Mouse (Mus musculus): ENCODE results near the gene Ferd3l. TPM values are rescaled to one million over a fixed set of nuclear protein-coding genes. Genes with fewer than 3 reads are reported as not detected.

Gene Ferd3l
- polyA plus RNA-seq (2015; fragmentation: Nextera tagmentation; extraction: Ambion mirVana) = not detected in 2 replicates

DNA sequence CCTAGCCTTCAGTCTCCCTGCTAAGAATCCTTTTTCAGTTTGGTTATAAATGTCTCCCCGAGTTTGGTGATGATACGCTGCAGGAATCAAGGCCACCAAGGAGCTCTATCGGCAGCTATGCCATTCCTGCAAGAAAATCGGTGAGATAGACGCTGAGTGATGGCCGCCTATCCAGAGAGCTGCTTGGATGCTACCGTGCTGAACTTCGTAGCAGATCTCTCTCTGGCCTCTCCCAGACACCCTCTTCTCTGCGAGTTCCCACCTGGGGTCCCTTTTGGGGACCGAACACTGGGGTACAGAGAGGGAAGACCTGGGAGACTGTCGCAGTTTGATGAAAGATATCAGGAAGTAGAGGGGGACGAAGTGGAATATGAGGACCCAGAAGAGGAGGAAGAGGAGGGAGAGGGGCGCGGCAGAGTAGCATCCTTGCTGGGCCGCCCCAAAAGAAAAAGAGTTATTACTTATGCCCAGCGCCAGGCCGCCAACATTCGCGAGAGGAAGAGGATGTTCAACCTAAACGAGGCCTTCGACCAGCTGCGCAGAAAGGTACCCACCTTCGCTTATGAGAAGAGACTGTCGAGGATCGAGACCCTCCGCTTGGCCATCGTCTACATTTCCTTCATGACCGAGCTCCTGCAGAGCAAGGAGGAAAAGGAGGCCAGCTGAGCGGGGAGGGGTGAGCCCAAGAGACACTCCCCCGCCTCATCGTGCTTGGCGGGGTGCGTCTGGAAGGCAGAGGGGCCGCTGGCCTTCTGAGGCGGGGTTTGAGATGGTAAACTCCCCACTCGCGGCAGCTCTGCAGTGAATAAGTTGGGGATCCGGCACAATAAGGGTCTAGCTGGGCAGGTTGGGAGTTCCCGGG is at the start of gene Ferd3l:
TSS of gene Ferd3l (plus strand) at position 95 of the 862 bp plus-strand sequence.
- no peak for ATAC-seq (ENCODE audit: low FRiP score, low TSS enrichment)

DNA sequence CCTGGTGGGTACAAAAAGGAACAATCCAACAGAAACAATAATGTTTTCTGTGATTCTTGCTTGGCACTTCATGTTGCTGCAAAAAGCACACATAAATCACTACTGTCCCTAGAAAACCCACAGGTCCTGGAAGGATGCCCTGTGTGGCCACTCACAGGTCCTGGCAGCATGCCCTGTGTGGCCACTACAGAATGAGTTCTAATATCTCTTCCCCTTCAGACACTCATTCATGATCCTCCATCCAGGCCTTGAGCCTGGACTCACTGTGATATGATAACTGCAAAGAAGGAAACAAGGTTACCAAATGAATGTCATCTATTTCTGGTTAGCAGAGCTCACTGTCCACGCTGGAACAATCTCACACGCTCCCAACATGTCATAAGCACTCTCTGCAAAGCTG is 34.3 kb upstream of the Ferd3l start:
- H3K27ac ChIP-seq (ENCODE audit: low read length) = no peak overlapping the region
- H3K9ac ChIP-seq (replicated peaks; ENCODE audit: low read length) = no peak overlapping the region
- no peaks in the 10 kb centered on the region for H3K27me3 ChIP-seq (ENCODE audit: insufficient read depth, low read length)
- no peak for ATAC-seq (ENCODE audit: low FRiP score, low TSS enrichment)
- no peak overlapping the region for H3K4me2 ChIP-seq (replicated peaks; ENCODE audit: low read depth, low read length)
- H3K9me3 ChIP-seq (ENCODE audit: low read length) = no peaks in the 10 kb centered on the region
- no peak overlapping the region for H3K4me3 ChIP-seq (ENCODE audit: low read length)
- H3K4me1 ChIP-seq (ENCODE audit: insufficient read depth, low read length) = no peaks in the 10 kb centered on the region
- WGBS = 74% methylated on average over 2 of the region's 2 CpGs
- no peaks in the 10 kb centered on the region for H3K36me3 ChIP-seq (ENCODE audit: insufficient read depth, low read length)

More for the DNA sequence above, at the start of gene Ferd3l:
- Histone ChIP-seq H3K4me1 (ENCODE audit: insufficient read depth, low read length) (no peaks in the 10 kb centered on the region), H3K4me2 (replicated peaks; ENCODE audit: low read depth, low read length) (0 out of 2 replicates have a peak within 1 kb of the TSS, but pooled peaks have one; percentile 17), H3K36me3 (ENCODE audit: insufficient read depth, low read length) (no peaks in the 10 kb centered on the region), H3K4me3 (ENCODE audit: low read length) (no peak within 1 kb of the TSS), H3K27me3 (ENCODE audit: insufficient read depth, low read length) (peaks cover 40% of the 10 kb centered on the region), H3K27ac (ENCODE audit: low read length) (no peak within 1 kb of the TSS), H3K9ac (replicated peaks; ENCODE audit: low read length) (no peak within 1 kb of the TSS), H3K9me3 (ENCODE audit: low read length) (no peaks in the 10 kb centered on the region)
- 1% methylated on average over 39 of the region's 39 CpGs for WGBS

DNA sequence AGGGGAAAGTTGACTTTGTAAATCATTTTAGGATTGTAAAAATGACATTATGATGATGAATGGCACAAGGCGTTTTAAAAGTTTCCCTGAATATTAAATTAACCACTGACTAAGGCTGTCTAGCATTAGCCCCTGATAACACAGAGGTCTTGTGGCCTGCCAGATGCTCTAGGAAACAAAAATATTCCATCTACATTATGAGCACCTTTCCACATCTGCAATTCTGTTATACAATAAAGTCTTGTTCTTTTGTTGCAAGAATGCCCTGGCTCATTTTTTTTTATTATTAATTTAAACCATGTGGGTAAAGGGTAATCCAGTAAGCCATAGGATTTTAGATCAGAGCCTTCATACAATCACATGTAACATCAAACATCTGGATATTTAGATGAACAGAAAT is 33.6 kb upstream of the Ferd3l start:
- Histone ChIP-seq H3K27ac (ENCODE audit: low read length) (no peak overlapping the region), H3K4me1 (ENCODE audit: insufficient read depth, low read length) (no peaks in the 10 kb centered on the region), H3K27me3 (ENCODE audit: insufficient read depth, low read length) (no peaks in the 10 kb centered on the region), H3K4me2 (replicated peaks; ENCODE audit: low read depth, low read length) (no peak overlapping the region), H3K36me3 (ENCODE audit: insufficient read depth, low read length) (no peaks in the 10 kb centered on the region), H3K9ac (replicated peaks; ENCODE audit: low read length) (no peak overlapping the region), H3K9me3 (ENCODE audit: low read length) (no peaks in the 10 kb centered on the region), H3K4me3 (ENCODE audit: low read length) (no peak overlapping the region)
- WGBS = 41% methylated on average over 1 of the region's 1 CpGs
- ATAC-seq (ENCODE audit: low FRiP score, low TSS enrichment) = no peak

DNA sequence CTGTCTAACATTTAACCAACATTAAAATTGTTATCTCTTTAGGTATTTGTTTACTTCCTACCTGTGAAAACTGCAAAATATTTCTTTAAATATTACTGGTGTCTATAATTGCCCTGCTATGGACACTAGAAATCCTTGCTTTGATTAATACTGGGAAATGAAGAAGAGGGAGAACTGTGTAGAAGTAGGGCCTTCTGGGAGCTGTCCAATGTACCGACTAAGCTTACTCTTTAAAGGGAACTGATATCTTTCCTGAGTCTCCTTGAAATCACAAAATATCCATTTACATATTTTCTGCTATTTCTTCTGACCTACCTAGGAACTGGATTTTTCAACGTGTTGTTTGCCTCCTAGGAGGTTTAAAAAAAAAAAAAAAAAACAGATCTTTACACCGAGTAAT is 1.5 kb upstream of the Ferd3l start:
- Histone ChIP-seq H3K36me3 (ENCODE audit: insufficient read depth, low read length) (no peaks in the 10 kb centered on the region), H3K4me3 (ENCODE audit: low read length) (no peak overlapping the region), H3K4me2 (replicated peaks; ENCODE audit: low read depth, low read length) (no peak overlapping the region), H3K9me3 (ENCODE audit: low read length) (no peaks in the 10 kb centered on the region), H3K4me1 (ENCODE audit: insufficient read depth, low read length) (no peaks in the 10 kb centered on the region), H3K27ac (ENCODE audit: low read length) (no peak overlapping the region), H3K9ac (replicated peaks; ENCODE audit: low read length) (no peak overlapping the region), H3K27me3 (ENCODE audit: insufficient read depth, low read length) (peaks cover 40% of the 10 kb centered on the region)
- WGBS = 4% methylated on average over 3 of the region's 3 CpGs
- no peak for ATAC-seq (ENCODE audit: low FRiP score, low TSS enrichment)

DNA sequence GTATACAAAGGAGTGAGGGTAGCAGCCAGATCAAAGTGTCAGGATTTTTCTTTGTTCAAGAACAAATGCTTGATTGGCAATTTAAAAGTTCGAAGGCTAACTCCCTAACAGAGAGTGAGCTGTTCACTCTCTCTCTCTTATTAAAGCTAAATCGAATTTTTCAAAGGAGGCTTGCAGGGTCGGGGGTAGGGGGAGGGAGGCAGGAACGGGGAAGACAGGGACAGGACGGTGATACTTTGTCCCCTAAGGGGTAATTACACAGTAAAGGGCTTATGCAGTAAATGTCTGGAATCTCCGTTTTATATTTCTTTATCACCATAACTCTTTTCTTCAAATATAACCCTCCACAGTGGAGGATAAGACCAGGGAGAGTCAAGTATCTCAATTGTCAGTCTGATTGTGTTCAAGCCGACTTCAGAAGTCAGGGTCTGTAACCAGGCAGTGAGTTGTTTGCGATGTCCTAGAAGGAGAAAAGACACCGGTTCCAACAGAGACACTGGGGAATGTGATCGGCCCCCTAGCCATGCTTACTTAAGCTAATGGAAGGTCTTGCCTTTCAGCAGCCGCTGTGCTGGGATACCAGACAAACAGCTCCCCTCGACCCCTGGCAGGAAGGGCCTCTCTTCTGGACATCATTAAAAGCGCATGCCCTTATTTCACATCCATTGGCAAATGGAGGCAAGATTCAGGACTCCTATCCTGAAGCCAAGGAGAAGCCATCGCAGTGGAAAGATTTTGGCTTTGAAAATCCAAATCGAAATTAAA is 709 bp upstream of the Ferd3l start:
- Histone ChIP-seq H3K27ac (ENCODE audit: low read length) (no peak overlapping the region), H3K4me1 (ENCODE audit: insufficient read depth, low read length) (no peaks in the 10 kb centered on the region), H3K4me3 (ENCODE audit: low read length) (no peak overlapping the region), H3K36me3 (ENCODE audit: insufficient read depth, low read length) (no peaks in the 10 kb centered on the region), H3K9me3 (ENCODE audit: low read length) (no peaks in the 10 kb centered on the region), H3K9ac (replicated peaks; ENCODE audit: low read length) (no peak overlapping the region), H3K4me2 (replicated peaks; ENCODE audit: low read depth, low read length) (no peak overlapping the region), H3K27me3 (ENCODE audit: insufficient read depth, low read length) (peaks cover 40% of the 10 kb centered on the region)
- ATAC-seq (ENCODE audit: low FRiP score, low TSS enrichment) = no peak
- 3% methylated on average over 15 of the region's 15 CpGs for WGBS

DNA sequence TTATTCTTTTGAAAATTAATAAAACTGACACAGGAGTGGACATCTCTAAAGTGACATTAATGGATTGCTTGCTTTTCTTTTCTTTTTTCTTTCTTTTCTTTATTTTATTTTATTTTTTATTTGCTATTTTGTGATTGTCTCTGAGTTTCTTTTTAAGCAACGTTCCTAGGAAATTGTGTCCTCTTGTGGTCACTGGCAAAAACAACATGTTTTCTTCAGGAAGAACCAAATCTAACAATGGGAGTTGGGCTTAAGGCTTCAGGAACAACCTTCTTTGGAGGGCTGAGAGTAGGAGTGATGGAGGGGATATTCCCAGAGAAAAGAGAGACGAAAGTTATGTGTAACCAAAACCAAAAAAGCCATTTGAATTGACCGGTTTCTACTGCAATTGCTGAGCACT is 24.6 kb downstream of the Ferd3l start:
- Histone ChIP-seq H3K4me2 (replicated peaks; ENCODE audit: low read depth, low read length) (no peak overlapping the region), H3K27me3 (ENCODE audit: insufficient read depth, low read length) (peaks cover 56% of the 10 kb centered on the region), H3K4me1 (ENCODE audit: insufficient read depth, low read length) (peaks cover 4% of the 10 kb centered on the region; the same call in 1 of the 2 replicates), H3K9ac (replicated peaks; ENCODE audit: low read length) (no peak overlapping the region), H3K9me3 (ENCODE audit: low read length) (no peaks in the 10 kb centered on the region), H3K36me3 (ENCODE audit: insufficient read depth, low read length) (no peaks in the 10 kb centered on the region), H3K27ac (ENCODE audit: low read length) (no peak overlapping the region), H3K4me3 (ENCODE audit: low read length) (no peak overlapping the region)
- WGBS = 5% methylated on average over 3 of the region's 3 CpGs
- ATAC-seq (ENCODE audit: low FRiP score, low TSS enrichment) = no peak

DNA sequence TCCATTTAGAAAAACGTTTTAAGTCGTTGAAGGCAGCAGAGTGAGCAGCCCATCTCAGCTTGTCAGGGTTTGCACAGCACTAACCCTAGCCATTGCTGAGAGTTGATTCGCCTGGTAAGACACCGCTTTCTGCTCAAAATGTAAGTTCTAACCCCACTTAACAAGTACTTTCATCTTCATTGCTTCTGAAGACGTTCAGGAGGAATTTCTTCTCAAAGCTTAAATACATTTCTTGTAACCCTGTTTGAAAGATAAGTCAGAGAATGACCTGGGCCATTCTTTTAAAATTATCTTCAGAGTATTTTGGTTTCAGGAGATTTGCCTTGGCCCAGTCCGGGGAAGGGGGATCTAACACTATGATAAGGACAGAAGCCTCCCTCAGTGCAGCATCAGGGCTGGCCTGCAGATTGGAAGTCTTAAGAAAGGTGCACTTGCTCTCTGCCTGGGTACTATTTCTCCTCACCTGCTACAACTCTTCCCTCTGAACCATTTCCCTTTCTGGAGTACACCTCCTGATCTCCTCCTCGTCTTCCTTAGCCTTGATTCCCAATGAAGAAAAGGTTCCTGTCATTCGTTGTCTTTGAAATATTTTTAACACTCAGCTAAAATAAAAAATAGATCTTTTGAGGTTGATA is 26.8 kb downstream of the Ferd3l start:
- H3K9me3 ChIP-seq (ENCODE audit: low read length) = no peaks in the 10 kb centered on the region
- 27% methylated on average over 8 of the region's 8 CpGs for WGBS
- peaks cover 67% of the 10 kb centered on the region for H3K27me3 ChIP-seq (ENCODE audit: insufficient read depth, low read length)

DNA sequence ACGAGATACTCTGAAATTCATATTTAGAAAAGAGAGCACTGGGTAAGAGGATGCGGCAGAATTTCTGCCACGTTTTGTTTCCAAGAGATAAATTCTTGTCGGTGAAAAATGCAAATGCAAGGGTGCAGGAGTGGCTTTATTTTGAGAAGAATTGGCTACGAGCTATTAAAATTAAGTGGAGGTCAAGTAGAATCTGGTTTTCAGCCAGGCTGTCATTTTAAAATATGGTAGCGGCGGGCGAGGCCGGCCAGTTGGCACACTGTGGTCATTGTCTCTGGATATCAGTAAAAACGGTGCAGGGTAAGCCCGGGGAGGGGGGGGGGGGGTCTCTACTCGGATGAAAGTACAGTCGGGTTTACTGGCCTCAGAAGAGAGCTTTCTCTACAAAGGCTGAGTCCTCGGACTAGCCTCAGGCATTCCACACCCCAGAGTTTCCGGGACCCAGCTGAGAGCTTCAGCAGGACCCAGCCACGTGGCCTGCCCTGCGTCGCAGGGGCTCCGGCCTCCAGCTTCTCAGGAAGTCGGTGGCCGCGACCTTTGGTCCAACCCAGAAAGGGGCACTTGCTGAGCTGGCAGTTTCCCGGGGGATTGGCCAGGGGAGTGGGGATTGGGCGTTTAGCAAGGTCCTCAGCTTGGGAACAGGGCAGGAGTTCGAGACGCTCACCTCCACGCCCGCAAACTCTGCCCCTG is 27.5 kb downstream of the Ferd3l start:
- peaks cover 70% of the 10 kb centered on the region for H3K27me3 ChIP-seq (ENCODE audit: insufficient read depth, low read length)
- WGBS = 3% methylated on average over 28 of the region's 28 CpGs

More for the DNA sequence above, 26.8 kb downstream of the Ferd3l start:
- no peak overlapping the region for H3K9ac ChIP-seq (replicated peaks; ENCODE audit: low read length)
- no peak overlapping the region for H3K27ac ChIP-seq (ENCODE audit: low read length)
- H3K4me2 ChIP-seq (replicated peaks; ENCODE audit: low read depth, low read length) = no peak overlapping the region
- peaks cover 9% of the 10 kb centered on the region; the same call in 1 of the 2 replicates for H3K4me1 ChIP-seq (ENCODE audit: insufficient read depth, low read length)
- ATAC-seq (ENCODE audit: low FRiP score, low TSS enrichment) = no peak
- H3K4me3 ChIP-seq (ENCODE audit: low read length) = no peak overlapping the region
- no peaks in the 10 kb centered on the region for H3K36me3 ChIP-seq (ENCODE audit: insufficient read depth, low read length)

More for the DNA sequence above, 27.5 kb downstream of the Ferd3l start:
- Histone ChIP-seq H3K36me3 (ENCODE audit: insufficient read depth, low read length) (no peaks in the 10 kb centered on the region), H3K9me3 (ENCODE audit: low read length) (no peaks in the 10 kb centered on the region), H3K4me1 (ENCODE audit: insufficient read depth, low read length) (peaks cover 9% of the 10 kb centered on the region; the same call in 1 of the 2 replicates), H3K9ac (replicated peaks; ENCODE audit: low read length) (no peak overlapping the region), H3K4me3 (ENCODE audit: low read length) (peak overlapping the region; percentile 11), H3K4me2 (replicated peaks; ENCODE audit: low read depth, low read length) (peak overlapping the region; percentile 68; the same call in 1 of the 2 replicates), H3K27ac (ENCODE audit: low read length) (no peak overlapping the region)
- ATAC-seq (ENCODE audit: low FRiP score, low TSS enrichment) = no peak
